Mouse (Mus musculus) cerebellum, adult 2 months (tissue): ENCODE measurements at regions not wholly inside any gene's neighbourhood (a gene's known extent, or its start where the extent isn't known, plus 50 kb on each side); places are given as distances from the start of the nearest gene placed in this dataset.

Source experiments
- CTCF ChIP-seq: fragments of 200-500 bp; IDR thresholded peaks from 2 replicates; pipeline ENCODE4 v1.5.1; 2011; ENCODE audit warnings: low read depth, mild to moderate bottlenecking, control low read depth, low read length, moderate library complexity, borderline replicate concordance; ENCODE audit not compliant: insufficient read depth
- POLR2A ChIP-seq: fragments of 200-500 bp; IDR thresholded peaks from 2 replicates; pipeline ENCODE4 v1.6.1; 2011; ENCODE audit warnings: low read length, control low read depth, borderline replicate concordance; ENCODE audit not compliant: insufficient read depth

DNA sequence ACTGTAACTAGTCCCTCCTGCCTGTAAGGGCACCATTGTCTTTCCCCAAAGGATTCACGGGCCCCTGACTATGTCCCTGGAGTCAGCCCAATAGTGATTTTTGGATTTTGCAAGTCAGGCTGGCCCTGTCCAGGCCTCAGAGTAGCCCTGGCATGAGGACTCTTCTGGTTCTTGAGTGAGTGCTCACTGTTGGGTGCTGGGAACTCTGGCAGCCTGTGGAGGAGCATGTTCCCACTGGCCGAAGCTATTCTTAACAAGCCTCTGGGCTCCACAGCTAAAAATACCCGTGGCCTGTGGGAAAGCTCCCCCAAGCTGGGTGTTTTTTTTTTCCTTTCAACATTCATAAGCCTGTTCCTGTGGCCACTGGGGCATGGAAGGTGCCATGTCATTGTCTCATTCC, 60.0 kb upstream of the Ccnd1 start:
- no peak for TF ChIP-seq CTCF
- no peak for TF ChIP-seq POLR2A
